Mouse (Mus musculus) forebrain, embryonic 16.5 days (tissue): ENCODE data around the gene Pcna. TPM values are rescaled to one million over a fixed set of nuclear protein-coding genes. Genes with fewer than 3 reads are reported as not detected.
"Not testable (repeated sequence)": the region's sequence is repeated elsewhere in the genome, so short reads cannot be mapped to it uniquely, and the experiment has no call there.

Experiments used
- ATAC-seq: fragments of 200-750 bp; cut with Nextera tagmentation; 2 replicates; pipeline ENCODE4 v1.8.0; 2017; ENCODE audit warnings: mild to moderate bottlenecking, moderate library complexity
- H3K27ac ChIP-seq: fragments of 300-500 bp; sonication (generic); 2 replicates; pipeline ENCODE4 v1.5.1; 2014; ENCODE audit warnings: low read length, control low read depth
- H3K27me3 ChIP-seq: fragments of 300-500 bp; sonication (generic); replicated peaks from 2 replicates; pipeline ENCODE4 v1.6.1; 2014; ENCODE audit warnings: low read length; ENCODE audit not compliant: control insufficient read depth, insufficient read depth
- H3K36me3 ChIP-seq: fragments of 300-500 bp; sonication (generic); 2 replicates; pipeline ENCODE4 v1.6.1; 2014; ENCODE audit not compliant: control insufficient read depth, insufficient read depth
- H3K4me1 ChIP-seq: fragments of 300-500 bp; sonication (generic); replicated peaks from 2 replicates; pipeline ENCODE4 v1.6.1; 2014; ENCODE audit warnings: low read length; ENCODE audit not compliant: control insufficient read depth, insufficient read depth
- H3K4me2 ChIP-seq: fragments of 300-500 bp; sonication (generic); 2 replicates; pipeline ENCODE4 v1.6.1; 2014; ENCODE audit warnings: mild to moderate bottlenecking, low read length, control low read depth
- H3K4me3 ChIP-seq: fragments of 300-500 bp; sonication (generic); replicated peaks from 2 replicates; pipeline ENCODE4 v1.5.1; 2014; ENCODE audit warnings: mild to moderate bottlenecking, low read length, control low read depth
- H3K9ac ChIP-seq: fragments of 300-500 bp; sonication (generic); replicated peaks from 2 replicates; pipeline ENCODE4 v1.6.1; 2014; ENCODE audit warnings: low read depth, low read length, control low read depth
- H3K9me3 ChIP-seq: fragments of 300-500 bp; sonication (generic); 2 replicates; pipeline ENCODE4 v1.6.1; 2016; ENCODE audit warnings: low read length; ENCODE audit not compliant: control insufficient read depth
- WGBS: fragments of 180-500 bp; shearing (Covaris S2); extraction: QIAGEN DNeasy Blood & Tissue Kit; methylation state at CpG from one replicate; pipeline ENCODE4 v1.1.7; 2014; 5-methylcytosine and 5-hydroxymethylcytosine counted together
- polyA plus RNA-seq: library from polyadenylated mRNA; unstranded; fragments of >200 nt; fragmentation: Nextera tagmentation; extraction: Ambion mirVana; gene quantifications from 2 replicates; pipeline ENCODE4 v1.2.1, GENCODE M21; 2015

Gene Pcna
- 164 and 192 TPM in 2 replicates for polyA plus RNA-seq

GRCm38 (mm10) chr2:132252542-132253528 lies at the start of gene Pcna:
Gene Pcna (minus strand): TSS chr2:132253314.
- H3K36me3 ChIP-seq, result peaks cover 3% of the 10 kb centered on the region
- peak; percentile 99 for ATAC-seq
- H3K27ac ChIP-seq, result peak within 1 kb of the TSS; percentile 80
- under 1% methylated on average over 78 of the region's 79 CpGs for WGBS
- no peaks in the 10 kb centered on the region for H3K27me3 ChIP-seq
- H3K4me2 ChIP-seq, result peak within 1 kb of the TSS; percentile 86
- peaks cover 27% of the 10 kb centered on the region for H3K4me1 ChIP-seq
- H3K9ac ChIP-seq, result peak within 1 kb of the TSS; percentile 55
- H3K9me3 ChIP-seq, result no peaks in the 10 kb centered on the region
- peak within 1 kb of the TSS; percentile 74 for H3K4me3 ChIP-seq

- ATAC-seq, result no peak
- no peaks in the 10 kb centered on the region for H3K4me1 ChIP-seq
- H3K9me3 ChIP-seq, result no peaks in the 10 kb centered on the region
- no peak overlapping the region for H3K4me2 ChIP-seq
- no peak overlapping the region for H3K9ac ChIP-seq
- H3K27ac ChIP-seq, result no peak overlapping the region
- H3K27me3 ChIP-seq, result no peaks in the 10 kb centered on the region
- H3K4me3 ChIP-seq, result no peak overlapping the region
- H3K36me3 ChIP-seq, result peaks cover 11% of the 10 kb centered on the region
- 96% methylated on average over 4 of the region's 4 CpGs for whole genome bisulfite sequencing
Observed at GRCm38 (mm10) chr2:132301436-132301835, 48.3 kb upstream of the Pcna start.

GRCm38 (mm10) chr2:132298250-132298649 lies 45.1 kb upstream of the Pcna start:
- Histone ChIP-seq H3K27me3 (no peaks in the 10 kb centered on the region), H3K9ac (no peak overlapping the region), H3K27ac (no peak overlapping the region), H3K4me1 (no peaks in the 10 kb centered on the region), H3K9me3 (no peaks in the 10 kb centered on the region), H3K4me3 (no peak overlapping the region), H3K4me2 (no peak overlapping the region), H3K36me3 (peaks cover 16% of the 10 kb centered on the region; the same call in 1 of the 2 replicates)
- 95% methylated on average over 4 of the region's 4 CpGs for WGBS
- no peak for ATAC-seq

- Histone ChIP-seq H3K27ac (no peak overlapping the region), H3K4me3 (no peak overlapping the region), H3K9me3 (no peaks in the 10 kb centered on the region), H3K4me2 (no peak overlapping the region), H3K9ac (no peak overlapping the region), H3K27me3 (no peaks in the 10 kb centered on the region), H3K4me1 (peaks cover 14% of the 10 kb centered on the region), H3K36me3 (peaks cover 9% of the 10 kb centered on the region; the same call in 1 of the 2 replicates)
- 91% methylated on average over 10 of the region's 10 CpGs for WGBS
- ATAC-seq, result no peak
Observed at GRCm38 (mm10) chr2:132293694-132294450, 40.8 kb upstream of the Pcna start.

- H3K36me3 ChIP-seq, result peaks cover 6% of the 10 kb centered on the region; the same call in 1 of the 2 replicates
- ATAC-seq, result peak; percentile 79
- no peaks in the 10 kb centered on the region for H3K9me3 ChIP-seq
- H3K27me3 ChIP-seq, result no peaks in the 10 kb centered on the region
- no peak overlapping the region for H3K9ac ChIP-seq
- no peak overlapping the region for H3K4me2 ChIP-seq
- H3K4me1 ChIP-seq, result peaks cover 14% of the 10 kb centered on the region
- H3K27ac ChIP-seq, result peak overlapping the region; percentile 57
- no peak overlapping the region for H3K4me3 ChIP-seq
- 30% methylated on average over 4 of the region's 4 CpGs for WGBS
Observed at GRCm38 (mm10) chr2:132292083-132292482, 39.0 kb upstream of the Pcna start.

- H3K36me3 ChIP-seq, result peaks cover 6% of the 10 kb centered on the region; the same call in 1 of the 2 replicates
- H3K4me3 ChIP-seq, result no peak overlapping the region
- no peak overlapping the region for H3K4me2 ChIP-seq
- ATAC-seq, result no peak
- H3K27ac ChIP-seq, result no peak overlapping the region
- no peaks in the 10 kb centered on the region for H3K27me3 ChIP-seq
- H3K4me1 ChIP-seq, result peaks cover 14% of the 10 kb centered on the region
- H3K9ac ChIP-seq, result no peak overlapping the region
- no peaks in the 10 kb centered on the region for H3K9me3 ChIP-seq
- WGBS, result 67% methylated on average over 3 of the region's 3 CpGs
Observed at GRCm38 (mm10) chr2:132291265-132291664, 38.2 kb upstream of the Pcna start.

GRCm38 (mm10) chr2:132290808-132291207 lies 37.7 kb upstream of the Pcna start:
- peaks cover 14% of the 10 kb centered on the region for H3K4me1 ChIP-seq
- H3K9me3 ChIP-seq, result no peaks in the 10 kb centered on the region
- WGBS, result 75% methylated on average over 6 of the region's 6 CpGs
- H3K36me3 ChIP-seq, result peaks cover 6% of the 10 kb centered on the region; the same call in 1 of the 2 replicates
- no peaks in the 10 kb centered on the region for H3K27me3 ChIP-seq
- ATAC-seq, result no peak
- no peak overlapping the region for H3K27ac ChIP-seq
- no peak overlapping the region for H3K9ac ChIP-seq
- H3K4me2 ChIP-seq, result no peak overlapping the region
- no peak overlapping the region for H3K4me3 ChIP-seq

GRCm38 (mm10) chr2:132289213-132289612 lies 36.1 kb upstream of the Pcna start:
- H3K4me2 ChIP-seq, H3K9ac ChIP-seq, H3K27ac ChIP-seq, ATAC-seq, H3K36me3 ChIP-seq, H3K9me3 ChIP-seq, H3K4me3 ChIP-seq, H3K27me3 ChIP-seq: not testable (repeated sequence)
- WGBS, result 85% methylated on average over 5 of the region's 7 CpGs
- peaks cover 14% of the 10 kb centered on the region for H3K4me1 ChIP-seq
